Mouse (Mus musculus) c-Kit-positive CD71-positive TER-119-positive erythroid progenitor cells, embryonic 14.5 days (primary cell): ENCODE results near the gene F2.

Experiments used
- DNase-seq: peaks from one replicate; pipeline ENCODE4 v3.0.0-alpha.2; 2013; ENCODE audit warnings: low spot score

The F2 gene

DNA sequence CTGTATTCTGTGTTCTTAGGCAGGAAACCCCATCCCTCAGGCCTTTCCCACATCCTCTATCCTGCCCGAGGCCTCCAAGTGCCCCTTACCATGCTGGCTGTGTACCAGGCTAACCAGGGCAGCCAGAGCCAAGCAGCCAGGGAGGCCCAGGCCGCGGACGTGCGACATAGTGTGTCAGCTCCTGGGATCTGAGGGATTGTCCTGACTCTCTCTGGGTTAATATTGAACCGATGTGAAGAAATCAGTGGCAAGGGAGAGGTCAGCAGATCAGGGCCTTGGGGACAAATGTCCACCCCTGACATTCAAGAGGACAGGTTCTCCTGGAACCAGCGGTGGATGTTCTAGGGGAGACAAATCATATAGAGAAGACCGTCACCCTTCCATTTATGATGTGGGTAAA, at the start of gene F2:
TSS of gene F2 (minus strand) at position 186 of the 400 bp plus-strand sequence.
- no peak for DNase-seq

DNA sequence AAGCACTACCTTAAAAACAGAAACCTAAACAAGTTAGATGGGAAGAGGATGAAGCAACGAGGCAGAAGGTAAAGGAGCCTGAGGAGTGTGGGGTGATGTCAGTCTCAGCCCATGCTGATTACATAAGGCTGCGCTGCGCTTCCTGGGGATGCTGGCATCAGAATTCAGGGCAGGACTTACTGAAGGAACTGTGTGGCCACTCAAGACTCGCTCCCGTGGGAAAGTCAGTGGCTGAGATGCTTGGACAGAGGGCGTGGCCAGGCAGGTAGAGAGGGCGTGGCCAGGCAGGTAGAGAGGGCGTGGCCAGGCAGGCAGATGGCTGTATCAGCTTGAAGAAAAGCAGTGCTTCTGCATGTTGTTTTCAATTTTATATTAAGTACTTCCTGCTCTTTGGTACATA, 47.7 kb upstream of the F2 start:
- no peak for DNase-seq

DNA sequence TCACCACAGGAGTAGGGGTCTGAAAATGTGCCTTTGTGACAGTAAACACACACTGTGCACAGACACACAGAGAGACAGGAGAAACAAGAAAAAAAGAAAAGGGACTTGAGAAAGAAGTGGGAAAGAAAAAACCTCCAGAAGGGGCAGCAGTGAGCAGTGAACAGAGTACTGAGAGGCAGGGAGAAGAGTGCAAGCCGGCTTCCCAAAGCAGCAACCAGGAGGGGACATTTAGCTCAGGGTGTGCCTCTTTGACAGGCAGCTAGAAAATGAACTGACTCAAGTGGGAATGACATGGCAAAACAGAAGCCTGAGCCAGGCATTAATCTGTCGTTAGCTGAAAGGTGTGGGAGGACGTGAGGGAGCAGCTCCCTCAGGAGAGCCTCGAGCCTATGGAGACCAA, 46.6 kb upstream of the F2 start:
- DNase-seq, result peak; percentile 47

DNA sequence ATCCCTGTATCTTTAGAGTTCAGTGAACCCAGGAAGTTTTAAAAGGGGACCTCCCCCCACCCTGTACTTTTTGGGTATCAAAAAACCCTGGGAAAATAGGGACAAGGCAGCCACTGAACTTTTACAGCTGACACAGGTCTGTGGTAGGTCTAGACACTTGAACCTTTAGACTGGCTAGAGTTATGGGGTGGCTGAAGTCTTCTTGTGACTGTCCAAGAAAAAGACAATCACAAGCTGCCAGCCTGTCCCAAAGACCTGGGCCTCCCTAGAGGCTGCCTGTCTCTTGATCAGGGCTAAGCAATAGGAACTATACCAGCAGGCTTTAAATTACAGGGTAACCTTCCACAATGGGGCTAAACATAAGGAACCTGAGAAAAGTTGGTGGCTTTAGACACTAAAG, 40.7 kb upstream of the F2 start:
- no peak for DNase-seq

DNA sequence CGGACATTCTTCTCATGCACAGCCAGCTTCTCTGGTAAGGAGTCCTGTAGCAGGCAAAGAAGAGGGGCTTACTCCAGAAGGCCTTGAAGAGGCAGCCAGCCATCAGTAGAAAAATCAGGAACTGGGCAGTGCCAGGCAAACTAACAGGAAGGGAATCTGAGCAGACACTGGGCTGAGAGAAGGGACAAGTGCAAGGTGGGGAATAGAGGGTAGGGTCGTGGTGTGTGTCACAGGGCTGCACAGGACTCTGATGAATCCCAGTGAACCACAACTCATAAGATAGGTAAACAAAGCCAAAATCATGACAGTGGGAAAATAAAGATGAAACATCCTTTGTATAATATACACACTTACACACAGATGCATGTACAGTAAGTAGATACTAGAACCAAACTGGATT, 40.2 kb upstream of the F2 start:
- DNase-seq, result no peak

DNA sequence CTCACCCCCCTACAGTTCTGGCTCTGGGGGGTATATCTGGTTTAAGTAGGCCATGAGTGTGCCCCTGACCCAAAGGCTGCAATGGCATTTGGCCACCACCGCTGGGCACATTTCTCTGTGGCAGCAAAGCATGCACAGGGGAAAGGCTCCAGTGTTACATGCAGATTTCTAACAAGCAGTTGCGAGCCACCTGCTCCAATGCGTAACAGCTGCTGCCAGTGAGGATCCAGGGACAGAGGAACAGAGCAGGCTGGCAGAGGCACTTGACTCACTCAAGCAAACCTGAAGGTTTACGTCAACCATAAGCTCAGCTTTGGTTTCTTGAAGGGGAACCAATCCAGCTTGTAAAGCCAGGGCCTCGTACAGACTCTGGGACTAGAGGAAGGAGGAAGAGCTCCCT, 38.7 kb upstream of the F2 start:
- DNase-seq, result no peak

DNA sequence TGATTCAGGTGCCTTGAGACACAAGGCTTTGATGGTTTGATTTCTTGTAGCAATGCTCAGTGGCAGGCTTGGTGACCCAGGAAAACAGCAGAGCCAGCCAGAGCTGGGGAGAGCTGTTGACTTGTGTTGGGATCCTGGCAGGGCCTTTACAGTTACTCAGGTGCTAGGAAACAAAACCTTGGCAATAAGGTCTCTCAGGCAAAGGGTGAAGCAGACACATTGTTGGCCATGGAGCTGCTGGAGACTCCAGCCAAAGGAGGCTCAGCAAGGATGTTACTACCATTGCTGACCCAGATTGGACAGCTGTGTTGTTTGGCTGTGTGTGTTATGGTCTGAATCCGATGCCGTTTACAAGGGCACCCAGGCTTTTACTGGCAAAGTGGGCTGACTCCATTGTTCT, 37.4 kb upstream of the F2 start:
- DNase-seq, result no peak

DNA sequence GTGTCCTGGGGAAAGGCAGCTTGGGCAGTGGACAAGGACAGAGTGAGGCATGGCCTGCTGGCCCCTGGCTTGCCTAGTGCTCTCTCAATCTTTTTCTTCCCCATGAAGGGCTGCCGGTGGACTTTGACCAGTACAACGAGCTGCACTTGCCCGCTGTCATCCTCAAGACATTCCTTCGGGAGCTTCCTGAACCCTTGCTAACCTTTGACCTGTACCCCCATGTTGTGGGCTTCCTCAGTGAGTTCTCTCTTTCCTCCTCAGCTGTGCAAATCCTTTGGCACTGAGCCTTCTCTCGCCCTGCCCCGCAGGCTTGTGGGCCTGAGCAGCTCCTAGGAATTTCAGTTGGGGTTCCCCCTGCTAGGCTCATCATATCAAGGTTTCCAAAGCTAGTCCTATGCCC, 33.8 kb upstream of the F2 start:
- DNase-seq, result no peak

DNA sequence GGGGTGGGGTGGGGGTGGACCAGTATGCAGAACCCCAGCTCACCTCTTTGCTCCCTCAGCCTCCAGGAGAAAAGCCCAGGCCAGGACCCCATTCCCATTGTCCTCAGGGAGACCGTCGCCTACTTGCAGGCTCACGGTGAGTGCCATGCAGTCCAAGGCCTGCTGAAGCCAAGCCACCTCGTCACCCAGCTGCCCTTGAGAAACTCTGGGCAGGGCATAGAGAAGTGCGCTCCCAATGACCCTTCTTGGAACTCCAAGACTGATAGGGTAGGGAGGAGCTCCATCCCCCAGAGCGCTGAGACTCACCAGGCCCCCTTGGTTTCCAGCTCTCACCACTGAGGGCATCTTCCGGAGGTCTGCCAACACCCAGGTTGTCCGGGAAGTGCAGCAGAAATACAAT, 33.1 kb upstream of the F2 start:
- DNase-seq, result no peak

DNA sequence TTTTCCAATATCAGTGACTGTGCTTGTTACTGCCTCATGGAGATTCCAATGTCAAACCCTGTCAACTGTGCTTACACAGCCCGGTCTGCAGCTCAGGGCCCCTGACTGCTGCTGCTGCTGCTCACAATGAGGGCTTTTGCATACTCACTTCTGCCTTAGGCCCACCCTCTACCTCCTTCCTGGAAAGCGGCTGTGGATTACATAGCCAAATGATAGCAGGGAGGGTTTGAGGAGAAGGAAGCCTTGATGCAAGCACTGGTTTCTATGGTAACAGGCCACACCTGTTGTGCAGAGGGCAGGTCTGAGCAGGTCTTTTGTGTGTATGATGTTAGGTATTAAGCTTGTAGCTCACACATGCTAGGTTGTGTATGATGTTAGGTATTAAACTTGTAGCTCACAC, 31.5 kb upstream of the F2 start:
- no peak for DNase-seq

DNA sequence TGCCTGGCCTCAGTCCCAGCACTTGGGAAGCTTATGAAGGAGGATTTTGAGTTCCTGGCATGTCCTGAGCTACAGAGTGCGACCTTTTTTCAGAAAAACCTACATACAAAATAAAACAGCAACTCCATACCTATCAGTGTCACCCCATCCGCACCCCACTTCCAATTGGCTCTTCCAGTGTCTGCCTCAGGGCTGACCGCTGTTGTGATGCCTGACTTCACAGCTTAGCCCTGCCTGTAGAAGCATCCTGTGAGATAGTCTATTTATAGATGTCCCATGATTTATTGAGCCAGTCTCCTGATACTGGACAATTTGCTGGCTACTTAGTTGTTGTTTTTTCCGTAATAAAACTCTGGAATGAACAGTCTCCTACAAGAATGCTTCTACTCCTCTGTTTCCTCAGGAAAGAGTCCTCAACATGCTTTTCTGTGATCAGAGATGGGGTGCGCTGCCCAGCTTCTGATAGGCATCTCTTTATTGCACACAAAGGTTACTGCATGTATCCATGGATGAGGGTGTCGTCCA, 30.2 kb upstream of the F2 start:
- no peak for DNase-seq

DNA sequence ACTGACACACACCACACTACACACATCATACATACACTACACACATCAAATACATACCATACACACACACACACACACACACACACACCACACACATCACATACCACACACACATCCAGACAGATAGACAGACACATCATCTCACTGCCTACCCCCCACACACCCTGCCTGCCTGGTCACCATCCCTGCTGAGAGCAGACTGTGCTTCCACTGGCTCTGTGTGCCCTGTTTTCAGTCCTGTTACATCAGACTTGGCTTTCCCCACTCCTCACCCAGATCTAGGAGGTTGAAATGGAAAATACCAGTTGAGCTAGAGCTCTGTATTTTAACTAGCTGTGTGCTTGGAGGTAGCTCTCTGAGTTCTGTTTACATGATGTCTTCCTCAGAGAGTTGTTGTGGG, 28.6 kb upstream of the F2 start:
- DNase-seq, result no peak

DNA sequence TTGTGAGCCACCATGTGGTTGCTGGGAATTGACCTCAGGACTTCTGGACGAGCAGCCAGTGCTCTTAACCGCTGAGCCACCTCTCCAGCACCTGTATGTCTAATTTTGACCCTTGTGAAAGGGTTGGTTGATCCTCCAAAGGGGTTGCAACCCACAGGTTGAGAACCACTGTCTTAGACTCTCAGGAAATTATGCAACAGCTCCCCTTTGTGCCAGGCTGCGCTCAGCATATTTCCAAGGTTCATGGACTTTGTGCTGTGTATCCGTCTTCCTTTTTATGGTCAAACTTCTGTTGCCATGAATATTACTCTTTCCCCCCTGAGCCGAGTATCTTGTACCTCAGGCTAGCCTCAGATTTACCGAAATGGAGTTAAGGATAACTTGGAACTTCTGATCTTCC, 24.8 kb upstream of the F2 start:
- no peak for DNase-seq

DNA sequence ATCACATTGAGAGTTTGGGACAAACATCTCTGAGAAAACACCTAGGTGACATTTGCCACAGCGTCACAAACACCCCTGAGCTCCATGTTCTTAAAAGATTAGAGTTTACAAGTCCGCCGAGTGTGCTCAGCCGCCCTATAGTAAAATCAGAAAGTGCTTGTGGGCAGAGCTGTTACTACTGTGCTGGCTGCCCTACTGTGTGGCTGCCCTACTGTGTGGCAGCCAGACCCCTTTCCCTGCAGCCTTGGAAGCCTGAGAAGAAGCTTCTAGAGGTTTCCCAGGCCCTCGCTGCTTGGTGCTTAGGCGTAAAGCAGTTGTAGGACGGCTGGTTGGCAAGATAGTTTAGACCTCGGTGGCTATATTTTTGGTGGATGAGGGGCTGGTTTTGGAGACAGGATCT, 23.4 kb upstream of the F2 start:
- no peak for DNase-seq

DNA sequence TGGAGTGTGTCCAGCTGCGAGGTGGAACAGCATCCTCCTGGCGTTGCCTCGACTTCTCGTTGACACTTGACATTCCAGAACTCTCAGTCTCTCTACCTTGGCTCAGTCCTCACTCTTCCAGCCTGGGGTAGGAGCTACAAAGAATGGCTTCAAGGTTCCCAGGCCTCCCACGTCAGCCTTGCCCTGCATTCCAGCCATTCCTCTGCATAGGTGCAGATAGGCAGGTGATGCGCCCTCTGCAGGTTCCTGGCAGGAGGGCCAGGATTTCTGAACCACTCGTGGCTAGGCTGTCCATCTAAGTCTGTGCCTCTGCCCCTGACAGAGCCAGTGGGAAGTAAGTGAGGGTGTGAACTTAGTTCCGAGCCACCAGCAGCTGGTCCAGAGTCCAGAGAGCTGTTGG, 20.6 kb upstream of the F2 start:
- DNase-seq, result no peak

DNA sequence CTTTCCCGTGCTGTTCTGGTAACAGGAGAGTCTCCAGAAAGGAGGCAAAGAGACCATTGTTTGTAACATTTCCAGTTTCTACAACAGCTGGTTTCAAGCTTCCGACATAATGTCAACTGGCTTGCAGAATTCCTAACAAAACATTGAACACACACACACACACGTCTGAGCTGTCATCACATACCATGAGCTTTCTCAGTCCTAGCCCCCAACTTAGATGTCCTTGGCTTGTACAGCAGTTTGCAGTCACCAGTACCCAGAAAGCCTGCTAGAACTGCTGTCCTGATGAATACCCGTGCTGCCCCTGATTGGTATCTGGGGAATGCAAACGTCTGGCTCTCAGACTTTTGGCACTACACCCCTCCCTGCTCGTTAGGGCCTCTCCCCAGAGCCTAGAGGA, 19.6 kb upstream of the F2 start:
- DNase-seq, result no peak

DNA sequence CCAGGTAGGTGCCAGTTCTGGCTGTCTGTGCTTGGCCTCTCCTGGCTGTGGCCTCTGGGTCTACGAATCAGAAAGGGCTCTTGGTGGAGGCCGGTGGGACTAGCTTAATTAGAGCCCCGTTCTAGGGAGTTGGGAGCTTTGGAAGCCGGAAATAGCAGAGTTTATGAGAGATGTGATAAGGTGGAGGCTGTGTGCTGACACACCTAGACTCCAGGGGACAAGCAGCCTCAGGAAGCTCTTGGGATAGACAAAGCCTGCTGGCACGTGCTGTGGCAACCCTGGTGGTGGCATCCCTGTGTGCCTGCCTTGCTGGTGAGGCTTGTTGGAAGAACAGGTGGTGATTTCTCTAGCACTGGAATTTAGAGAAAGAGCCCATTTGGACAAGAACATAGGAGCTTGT, 19.2 kb upstream of the F2 start:
- DNase-seq, result no peak

DNA sequence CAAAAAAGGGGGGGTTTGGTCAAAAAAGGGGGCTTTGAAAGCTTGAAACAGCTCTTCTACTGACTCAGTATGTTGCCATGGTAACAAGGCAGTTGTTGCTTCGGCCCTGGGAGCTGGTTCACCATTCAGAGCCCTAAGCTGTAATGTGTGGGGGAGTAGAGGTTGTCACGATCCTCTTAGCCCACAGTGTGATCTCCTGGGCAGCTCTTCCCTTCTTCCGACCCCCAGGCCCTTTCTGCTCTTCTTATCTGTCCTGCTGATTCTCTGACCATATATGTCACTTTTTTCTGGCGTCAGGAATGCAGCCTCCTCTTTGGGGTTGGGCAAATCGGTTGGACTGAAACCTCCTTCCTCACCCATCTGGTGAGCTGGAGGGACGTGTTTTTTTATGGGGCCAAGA, 16.6 kb upstream of the F2 start:
- no peak for DNase-seq

DNA sequence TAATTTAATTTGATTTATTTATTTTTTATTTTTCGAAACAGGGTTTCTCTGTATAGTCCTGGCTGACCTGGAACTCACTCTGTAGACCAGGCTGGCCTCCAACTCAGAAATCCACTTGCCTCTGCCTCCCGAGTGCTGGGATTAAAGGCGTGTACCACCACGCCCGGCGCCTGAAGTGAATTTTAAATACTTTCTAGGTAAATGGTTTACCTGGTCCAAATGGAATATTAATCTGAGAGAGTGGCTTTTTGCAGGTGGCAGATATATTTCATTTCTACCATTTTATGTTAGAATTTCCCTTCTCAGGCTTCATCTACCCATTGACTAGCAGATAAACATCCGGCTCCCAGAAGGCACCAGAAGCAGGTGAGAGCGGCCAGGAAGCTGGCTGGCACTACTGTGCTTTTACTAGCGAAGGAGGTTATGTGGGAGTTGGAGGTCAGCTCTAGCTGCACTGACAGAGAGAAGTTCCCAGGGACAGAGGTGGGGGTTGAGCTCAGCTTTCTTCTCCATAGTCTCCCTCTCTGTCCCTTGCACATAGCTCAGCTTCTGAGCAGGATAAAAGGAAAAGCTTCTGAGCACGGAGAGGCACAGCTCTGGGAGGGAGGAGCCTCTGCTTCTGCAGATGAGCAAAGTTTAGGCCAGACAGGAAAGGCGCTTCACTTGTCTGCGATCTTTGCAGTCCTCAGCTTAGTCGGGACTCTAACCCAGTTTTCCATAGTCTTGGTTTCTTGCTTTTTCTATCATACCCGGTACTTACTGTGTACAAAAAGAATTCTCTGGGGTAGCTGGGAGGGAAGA, 15.4 kb upstream of the F2 start:
- no peak for DNase-seq

DNA sequence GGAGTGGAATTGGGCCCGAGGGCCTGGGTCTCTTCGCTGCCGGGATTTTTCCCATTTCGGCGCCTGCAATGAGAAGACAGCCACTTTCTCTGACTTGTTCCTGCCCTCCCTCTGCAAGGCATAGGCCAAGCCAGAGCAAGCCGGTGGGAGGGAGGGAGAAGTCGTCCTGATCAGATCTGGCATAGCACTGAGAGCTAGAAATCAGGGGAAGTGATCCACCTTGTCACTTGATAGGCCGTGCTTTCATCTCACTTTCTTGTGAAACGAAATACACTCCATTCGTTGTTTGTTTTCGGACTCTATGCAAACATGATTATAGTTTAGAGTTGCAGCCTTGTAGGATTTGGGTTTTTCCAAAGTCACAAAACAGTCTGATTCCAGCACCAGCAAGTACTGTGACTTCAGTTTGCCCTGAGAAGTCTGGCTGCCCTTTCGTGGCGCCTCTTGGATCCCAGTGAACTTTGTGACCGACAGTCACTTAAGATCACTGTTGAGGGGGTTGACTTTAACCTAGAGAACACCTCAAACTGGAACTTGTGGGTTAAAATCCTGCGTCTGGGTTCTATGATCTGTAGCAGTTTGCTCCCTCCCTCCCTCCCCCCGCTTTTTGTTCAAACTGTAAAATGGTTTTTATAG, 14.3 kb upstream of the F2 start:
- DNase-seq, result peak; percentile 28

DNA sequence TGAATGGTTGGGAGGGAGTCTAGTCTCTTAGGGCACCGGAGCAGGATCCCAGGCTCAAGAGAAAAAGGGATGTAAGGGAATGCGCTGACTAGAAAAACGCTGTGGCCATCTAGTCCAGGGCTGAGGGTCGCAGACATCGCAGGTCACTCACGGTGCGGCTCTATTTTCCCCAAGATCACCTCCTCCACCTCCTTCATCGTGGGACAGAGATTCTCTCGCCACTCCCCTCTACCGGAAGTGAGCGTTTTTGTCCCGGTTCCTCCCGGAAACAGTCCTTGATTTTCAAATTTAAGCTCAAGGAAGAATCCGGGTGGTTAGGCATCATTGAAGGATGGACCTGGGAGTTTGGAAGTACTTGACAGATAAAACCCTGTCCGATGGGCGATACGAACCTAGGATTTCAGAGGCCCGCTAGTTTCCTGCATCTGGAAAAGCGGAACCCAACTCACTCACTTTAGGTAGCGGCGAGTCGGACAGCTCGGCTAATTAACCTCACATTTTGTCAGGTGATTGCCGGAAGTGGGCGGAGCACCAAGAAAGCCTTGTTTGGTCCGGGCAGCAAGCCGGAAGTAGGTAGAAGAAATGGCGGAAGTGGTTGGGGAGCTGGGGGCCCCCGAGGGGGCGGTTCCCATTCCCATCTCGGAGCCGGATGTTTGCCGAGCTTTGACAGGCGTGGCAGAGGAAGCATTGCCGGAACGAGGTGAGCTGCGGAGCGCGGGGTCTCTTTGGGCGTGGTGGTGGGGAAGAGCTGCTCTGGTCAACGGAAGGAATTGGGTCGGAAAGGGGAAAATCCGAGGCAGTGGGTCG, 13.5 kb upstream of the F2 start, which contains the start of the genes Zfp408 and Arhgap1:
TSS of gene Zfp408 (minus strand) at position 239 of the 807 bp plus-strand sequence.
TSS of gene Arhgap1 (plus strand) at position 308 of the 807 bp plus-strand sequence.
- peak; percentile 99 for DNase-seq

DNA sequence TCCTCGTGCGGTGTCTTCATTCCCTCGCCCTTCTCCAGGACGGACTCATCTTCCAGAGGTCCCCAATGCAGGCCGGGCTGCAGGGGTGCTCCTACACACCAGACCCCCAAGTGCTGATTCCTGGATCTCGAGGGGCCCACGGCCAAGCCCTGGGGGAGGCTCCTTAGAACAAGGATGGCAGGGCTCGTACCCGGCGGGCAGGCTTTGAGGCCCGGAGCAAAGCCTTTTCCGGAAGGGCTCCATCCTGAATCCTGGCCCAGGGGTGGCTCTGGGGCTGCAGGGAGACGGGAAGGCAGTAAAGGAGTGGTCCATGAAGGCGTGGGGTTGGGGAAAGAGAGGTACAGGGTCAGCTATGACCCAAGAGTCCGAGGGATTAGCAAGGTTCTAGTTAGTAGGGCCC, 12.9 kb upstream of the F2 start:
- no peak for DNase-seq

DNA sequence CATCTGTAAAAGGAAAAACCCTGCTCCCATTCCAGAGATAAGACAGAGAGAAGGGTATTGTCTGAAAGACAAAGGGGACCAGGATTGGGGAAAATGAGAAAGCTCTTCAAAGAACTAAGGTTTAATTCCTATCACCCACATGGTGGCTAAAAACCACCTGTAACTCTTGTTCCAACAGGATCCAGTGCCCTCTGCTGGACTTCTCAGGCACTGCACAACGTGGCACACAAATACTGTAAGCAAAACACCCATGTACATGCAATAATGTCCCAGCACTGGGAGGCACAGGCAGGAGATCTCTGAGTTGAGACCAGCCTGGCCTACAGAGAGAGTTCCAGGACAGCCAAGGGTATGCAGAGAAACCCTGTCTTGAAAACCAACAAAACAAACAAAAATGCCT, 10.5 kb upstream of the F2 start:
- peak; percentile 64 for DNase-seq
